Mouse (Mus musculus) cerebral cortex, adult 2 months (tissue): ENCODE results near the gene Rftn1.

Experiments used
- WGBS: fragments of 180-500 bp; shearing (Covaris S2); methylation state at CpG from one replicate; pipeline ENCODE4 v1.1.7; 2018; 5-methylcytosine and 5-hydroxymethylcytosine counted together

The Rftn1 gene

DNA sequence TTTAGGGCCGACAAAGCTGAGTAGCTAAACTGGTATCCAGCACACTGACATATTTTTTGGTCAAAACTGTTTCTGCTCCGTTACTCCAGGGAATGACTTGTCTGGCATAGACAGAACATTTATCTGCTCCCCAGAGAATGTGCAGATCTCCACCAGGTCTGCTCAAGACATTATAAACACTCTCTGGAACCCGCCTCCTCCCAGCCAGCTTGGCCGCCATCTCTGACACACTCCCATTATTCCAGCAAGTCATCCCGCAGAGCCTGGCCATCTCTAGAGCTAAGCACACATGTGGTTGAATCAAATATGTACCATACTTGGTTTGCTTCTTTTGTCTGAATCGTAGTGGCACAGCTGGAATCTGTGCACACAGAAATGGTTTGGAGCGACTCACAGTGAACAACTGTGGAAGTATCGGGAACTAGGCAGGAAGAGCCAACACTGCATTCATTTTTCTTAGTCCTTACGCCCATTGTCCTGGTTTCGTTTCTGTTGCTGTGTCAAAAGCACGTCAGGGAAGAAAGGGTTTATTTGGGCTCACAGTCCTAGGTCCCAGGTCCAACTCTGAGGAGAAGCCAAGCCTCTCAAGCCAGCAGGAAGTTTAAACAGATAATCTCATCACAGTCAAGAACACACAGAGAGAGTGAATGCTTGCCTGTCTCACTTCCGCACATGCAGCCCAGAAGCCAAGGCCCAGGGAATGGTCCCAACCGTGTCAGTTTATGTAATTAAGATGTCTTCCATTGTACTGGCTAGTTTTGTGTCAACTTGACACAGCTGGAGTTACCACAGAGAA, 126.4 kb downstream of the Rftn1 start:
- WGBS = 71% methylated on average over 13 of the region's 13 CpGs

DNA sequence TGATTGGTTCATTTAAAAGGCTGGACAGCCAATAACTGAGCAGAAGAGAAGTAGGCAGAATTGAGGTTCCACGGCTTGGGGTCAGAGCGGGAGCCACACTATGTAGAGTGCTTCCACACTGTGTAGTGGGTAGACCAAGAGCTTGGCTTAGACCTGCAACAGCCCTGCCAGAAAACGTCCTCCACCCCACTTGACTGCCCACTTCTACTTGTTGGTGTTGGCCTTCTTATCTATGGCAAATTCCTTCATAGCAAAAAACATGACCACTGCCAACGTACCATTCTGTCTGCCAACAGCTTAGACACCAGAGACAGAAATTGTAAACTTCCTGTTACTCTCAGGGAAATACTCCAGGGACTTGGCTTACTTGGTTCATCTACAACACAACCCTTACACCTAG, 127.8 kb downstream of the Rftn1 start:
- WGBS = 76% methylated on average over 4 of the region's 4 CpGs

DNA sequence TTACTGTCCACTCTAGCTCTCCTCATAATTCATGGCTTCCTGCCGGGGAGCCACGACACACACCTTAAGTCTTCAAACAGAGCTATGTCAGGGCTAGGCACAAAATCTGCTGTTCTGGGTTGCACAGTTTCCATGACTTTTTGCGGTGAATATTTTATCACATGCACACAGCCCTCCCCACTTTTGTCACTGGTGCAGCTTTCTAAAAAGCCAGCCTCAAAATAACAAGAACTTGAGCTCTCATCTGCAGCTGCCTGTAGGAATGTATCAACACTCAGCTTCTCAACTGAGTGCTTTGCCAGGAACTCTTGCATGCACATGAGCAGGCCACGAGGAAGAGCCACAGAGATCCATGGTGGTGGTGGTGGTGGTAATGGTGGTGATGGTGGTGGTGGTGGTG, 129.0 kb downstream of the Rftn1 start:
- WGBS = 71% methylated on average over 4 of the region's 4 CpGs

DNA sequence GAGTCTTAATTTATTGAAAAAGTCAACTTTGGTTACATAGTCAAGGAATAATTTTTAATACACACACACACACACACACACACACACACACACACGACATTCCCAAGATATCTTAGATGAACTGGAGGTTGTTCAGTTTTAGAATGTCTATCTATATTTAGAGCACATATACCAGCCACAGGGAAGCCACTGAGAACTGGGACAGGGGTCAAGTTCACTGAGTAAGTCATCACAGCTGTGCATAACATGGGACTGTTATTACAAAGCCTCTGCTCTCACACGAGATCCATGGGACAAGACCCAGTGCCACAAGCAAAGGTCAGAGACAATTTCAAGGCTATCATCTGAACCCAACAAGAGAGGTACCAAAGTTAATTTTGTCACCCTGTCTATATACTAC, 130.3 kb downstream of the Rftn1 start:
- WGBS = 68% methylated on average over 2 of the region's 2 CpGs

DNA sequence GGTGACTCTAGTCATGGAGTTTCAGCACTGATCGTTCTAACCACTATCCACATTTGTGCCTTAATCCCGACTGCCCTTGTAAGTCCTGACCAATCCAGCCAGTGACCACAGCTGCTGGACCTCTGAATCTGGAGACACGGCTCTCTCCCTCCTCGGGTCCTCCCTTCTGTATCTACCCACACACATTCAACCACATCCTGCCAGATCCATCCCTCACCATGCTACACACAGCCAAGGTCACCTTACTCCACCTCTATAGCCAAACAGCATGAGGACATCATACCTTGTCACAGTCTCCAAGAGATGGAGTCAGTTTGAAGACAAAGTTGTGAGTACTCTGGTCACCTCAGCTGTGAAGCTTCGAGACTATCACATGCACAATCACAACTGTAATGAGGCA, 131.1 kb downstream of the Rftn1 start:
- 91% methylated on average over 5 of the region's 5 CpGs for WGBS

DNA sequence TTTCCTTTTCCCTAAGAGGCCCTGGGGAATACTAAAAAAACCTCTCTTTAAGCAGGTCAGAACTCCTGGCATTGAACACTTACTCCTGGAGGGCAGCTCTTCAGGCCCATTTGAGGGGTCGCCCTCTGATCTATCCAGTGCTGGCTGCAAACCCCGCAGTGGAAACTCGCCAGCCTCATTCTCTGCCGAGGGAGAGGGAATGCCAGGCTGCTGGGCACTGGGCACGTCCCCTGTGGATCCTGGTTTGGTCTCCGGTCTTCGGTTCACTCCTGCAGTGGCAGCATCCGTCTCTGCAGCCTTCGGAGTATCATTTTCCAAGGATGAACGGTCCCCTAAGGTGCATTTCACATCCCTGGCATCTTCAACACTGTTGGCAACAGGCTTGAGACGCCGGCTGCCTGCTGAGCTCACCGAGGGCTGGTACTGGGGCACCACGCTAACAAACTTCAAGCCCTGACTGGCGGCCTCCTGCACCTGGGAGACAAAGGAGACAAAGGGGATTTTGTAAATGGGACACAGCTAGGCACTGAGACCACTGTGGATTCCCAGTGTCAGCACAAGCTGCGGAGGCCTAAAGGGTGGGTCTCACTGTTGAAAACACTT, 135.2 kb downstream of the Rftn1 start:
- 64% methylated on average over 16 of the region's 16 CpGs for WGBS

DNA sequence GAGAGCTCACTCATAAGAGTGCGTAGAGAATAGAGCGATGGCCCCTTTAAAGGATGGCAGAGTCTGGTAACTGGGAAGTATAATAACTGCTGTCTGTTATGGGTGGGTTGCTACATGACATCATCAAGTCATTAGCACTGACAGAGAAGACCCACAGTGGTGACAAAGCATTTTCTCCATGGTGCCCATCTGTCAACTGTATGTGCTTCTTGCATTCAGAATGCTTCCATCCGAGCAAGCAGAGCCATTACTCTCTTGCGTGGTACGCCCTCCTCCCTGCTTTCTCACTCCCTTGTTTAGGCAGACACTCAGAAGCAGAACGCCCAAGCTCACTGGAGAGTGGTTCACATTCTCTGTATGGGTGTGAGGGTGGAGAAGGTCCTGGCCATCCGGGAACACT, 135.9 kb downstream of the Rftn1 start:
- WGBS = 60% methylated on average over 7 of the region's 7 CpGs

DNA sequence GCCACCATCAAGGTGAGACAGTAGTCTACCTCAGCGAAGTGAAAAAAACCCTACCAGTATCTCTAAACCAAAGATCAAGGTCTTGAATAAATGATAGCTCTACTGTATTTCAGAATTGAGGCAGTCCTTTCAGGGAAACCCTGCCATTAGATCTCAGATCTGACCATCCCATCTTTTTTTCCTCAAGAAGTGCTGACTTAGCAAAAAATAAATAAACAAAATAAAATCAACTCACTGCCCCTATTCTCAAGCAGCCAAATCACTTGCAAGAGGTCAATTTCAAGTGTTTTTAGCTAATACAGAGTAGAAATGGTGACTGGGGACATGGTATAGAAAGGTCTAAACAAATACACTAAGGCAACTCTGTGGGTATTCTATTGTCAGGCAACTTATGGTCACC, 136.5 kb downstream of the Rftn1 start:
- 100% methylated on average over 1 of the region's 1 CpGs for WGBS

DNA sequence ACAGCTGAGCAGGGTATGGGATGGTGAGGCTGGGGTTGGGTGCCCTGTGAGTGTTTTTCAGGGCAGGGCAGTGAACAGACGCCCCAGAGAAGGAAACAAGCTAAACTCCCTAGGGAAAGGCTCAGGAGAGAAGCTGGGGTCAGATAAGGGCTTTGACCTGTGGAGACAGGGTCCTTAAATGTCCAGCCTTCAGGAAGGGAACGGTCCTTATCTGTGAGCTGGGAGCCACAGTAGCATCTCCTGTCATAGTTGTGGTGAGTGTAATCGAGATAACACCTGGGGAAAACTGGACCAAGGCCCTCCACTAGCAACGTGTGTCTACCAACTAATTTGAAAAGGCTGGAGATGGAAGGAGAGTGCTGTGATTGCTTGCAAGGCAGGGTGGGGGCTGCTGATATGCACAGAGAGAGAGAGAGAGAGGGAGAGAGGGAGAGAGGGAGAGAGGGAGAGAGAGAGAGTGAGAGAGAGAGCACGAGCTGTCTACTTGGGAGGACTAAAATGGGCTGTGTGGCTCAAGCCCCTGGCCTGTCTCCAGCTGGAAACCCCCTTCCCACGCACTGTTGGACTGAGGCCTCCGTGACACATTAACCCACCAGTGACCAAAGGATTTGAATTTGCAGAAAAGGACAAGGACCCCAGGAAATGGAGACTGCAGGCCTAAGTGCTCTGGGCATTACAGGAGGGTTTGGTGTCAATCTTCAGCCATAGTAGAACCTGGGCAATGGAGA, 137.6 kb downstream of the Rftn1 start:
- WGBS = 66% methylated on average over 7 of the region's 7 CpGs

DNA sequence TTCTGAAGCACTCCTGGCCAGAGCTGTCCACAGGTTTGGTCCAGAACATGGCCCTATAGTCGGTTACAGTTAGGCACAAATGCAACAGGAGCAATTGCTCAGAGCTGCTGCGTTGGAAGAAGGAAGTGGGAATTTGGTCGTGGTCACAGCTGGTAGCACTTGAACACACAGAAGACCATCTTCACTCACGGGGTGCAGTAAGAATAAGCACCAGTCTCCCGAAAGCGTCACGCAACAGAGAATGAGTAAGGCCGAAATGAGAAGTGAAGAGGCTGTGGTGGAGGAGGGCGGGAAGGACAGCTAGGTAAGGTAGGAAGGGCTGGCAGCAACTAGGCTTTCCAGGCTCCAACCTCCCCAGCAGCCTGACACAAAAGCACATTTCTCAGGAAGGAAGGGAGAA, 140.0 kb downstream of the Rftn1 start:
- WGBS = 83% methylated on average over 9 of the region's 9 CpGs

DNA sequence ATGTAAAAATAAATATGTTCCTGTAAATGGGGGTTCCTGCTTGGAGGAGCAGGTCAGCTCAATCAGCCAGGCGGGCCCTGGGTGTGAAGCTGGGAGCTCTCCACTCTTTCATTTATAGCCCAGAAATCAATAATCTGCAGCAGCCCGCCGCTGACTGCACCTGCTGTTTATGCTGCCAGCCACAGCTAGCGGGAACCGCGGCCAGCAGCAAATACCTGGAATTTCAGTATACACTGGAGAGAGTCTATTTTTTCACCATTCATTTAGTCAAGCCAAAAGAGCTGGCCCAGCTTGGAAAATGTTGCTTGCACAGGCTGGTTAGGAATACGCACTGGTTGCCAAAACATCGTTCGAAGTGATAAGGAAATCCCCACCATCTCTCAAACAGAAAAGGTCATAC, 142.3 kb downstream of the Rftn1 start:
- 74% methylated on average over 9 of the region's 9 CpGs for WGBS

DNA sequence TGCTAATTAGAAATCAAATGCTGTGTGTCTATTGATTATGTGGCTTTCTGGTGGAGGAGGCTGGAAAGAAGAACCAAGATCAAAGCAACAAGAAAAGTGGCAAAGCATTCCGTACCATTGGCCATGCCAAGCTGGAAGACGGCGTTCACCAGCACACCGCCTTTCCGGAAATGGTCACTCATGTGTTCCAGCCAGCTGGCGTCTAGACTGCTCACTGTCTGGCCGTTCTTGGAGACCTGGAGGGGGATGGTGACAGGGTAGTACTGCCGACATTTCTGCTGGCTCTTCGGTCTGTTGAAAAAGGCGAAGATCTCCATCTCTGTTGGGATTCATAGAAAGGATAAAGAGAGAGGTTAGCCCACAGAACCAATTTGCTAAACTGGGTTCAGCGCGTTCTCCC, 143.3 kb downstream of the Rftn1 start:
- 93% methylated on average over 12 of the region's 12 CpGs for WGBS

DNA sequence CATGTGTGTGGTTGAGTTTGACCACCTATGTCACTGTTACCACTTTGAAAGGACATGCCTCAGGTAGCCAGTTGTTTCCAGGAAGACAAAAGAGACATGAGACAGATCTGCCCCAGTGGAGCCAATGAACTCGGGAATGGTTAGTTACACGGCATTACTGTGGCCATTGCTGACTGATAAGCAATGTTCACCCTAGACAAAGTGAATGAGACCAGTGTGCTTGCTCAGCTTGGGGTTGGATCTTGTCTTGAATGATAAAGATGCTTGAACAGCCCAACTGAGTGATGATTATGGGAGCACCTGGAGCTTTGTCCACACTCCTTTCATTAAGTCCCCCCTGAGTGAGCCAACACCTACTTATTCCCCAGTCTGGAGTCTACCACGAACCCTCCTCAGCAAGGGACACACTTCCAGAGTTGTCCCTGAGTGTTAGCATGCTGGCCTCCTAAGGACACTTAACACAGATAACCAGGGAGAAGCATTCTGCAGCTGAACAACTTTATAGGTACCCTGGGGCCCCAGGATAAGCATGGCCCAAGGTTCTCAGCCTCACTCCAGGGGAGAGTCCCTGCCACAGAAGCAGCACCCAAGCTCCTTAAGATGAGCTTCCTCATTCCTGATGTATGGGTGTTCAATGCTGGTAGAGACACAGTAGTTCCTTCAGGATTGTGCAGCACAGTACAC, 149.6 kb downstream of the Rftn1 start:
- 96% methylated on average over 3 of the region's 3 CpGs for WGBS

DNA sequence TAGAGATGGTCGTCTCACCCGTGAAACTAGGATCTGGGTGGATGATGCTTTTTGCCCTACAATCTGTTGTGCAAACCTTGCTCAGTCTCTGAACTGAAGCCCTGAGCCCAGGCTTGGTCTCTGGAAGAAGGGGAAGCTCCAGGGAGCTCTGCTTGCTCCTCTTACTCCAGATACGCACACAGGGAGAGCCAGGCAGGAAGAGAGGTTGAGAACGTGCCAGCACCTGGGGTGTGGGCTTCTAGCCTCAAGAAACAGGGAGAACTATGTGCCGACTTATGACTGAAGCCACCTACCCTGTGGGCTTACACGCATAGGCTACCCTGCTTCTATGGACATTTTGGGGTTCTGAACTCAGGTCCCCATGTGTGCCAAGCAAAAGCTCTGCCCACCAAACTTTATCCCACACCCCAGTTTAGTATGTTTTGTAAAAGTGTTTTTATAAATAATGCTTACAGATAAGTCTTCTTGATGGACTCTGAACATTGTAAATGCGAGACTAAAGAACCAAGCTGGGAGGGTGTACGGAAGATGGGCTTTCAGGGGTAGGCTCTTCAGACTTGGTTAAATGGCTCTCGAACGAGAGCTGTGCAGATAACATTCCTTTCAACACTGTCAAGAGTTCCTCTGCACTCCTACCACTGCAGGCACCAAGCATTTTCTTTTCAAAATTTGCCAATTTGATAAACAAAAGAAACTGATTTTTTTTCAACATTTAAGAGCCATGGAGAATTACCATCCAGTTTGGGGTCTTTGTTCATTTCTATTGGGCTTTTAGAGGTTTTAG, 152.4 kb downstream of the Rftn1 start:
- WGBS = 89% methylated on average over 10 of the region's 10 CpGs

DNA sequence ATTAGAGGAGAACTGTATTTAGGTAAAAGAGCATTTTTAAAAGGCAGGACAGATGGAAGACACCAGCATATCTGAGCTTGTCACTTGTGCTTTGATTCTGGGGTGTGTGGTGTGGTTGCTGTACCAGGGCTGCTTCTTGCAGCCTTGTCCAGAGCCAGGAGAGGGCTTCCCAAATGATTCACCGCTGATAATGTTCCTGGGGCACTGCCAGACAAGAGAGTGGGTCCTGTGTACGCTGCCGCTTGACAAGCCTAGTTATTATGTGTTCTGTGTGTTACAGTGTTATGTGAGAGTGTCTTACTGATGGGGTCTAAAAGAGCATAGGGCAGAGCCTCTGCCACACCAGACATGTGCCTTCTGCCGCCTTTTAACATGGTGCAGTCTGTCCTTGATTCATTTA, 153.1 kb downstream of the Rftn1 start:
- 75% methylated on average over 4 of the region's 4 CpGs for WGBS

DNA sequence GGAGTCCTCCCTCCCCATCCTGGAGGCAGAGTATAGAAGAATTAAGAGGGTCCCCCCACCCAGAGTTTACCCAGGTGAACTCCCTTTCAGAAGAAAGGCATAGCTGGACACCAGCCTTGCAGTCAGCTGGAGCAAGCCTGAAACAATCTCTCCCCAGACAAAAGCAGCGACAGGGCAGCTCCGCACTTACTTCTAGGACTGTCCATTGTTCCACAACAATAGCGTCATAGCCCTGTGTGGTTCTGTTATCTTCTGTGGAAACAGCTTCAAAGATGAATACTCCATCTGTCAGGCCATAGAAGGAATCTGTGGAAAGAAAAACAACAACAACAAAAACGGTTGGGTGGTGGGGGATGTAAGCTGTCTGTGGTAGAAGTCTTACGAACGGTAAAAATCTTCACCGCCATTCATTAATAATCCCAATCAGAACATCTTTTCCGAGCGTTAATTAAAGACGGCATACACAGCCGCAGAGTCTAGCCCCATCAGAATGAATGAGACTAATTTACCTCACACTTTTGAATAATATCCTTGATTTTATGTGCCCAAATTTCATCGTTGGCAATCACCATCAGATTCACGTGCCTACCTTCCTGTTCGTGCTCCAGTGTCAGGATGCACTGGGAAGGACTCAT, 153.6 kb downstream of the Rftn1 start:
- 75% methylated on average over 14 of the region's 14 CpGs for WGBS

DNA sequence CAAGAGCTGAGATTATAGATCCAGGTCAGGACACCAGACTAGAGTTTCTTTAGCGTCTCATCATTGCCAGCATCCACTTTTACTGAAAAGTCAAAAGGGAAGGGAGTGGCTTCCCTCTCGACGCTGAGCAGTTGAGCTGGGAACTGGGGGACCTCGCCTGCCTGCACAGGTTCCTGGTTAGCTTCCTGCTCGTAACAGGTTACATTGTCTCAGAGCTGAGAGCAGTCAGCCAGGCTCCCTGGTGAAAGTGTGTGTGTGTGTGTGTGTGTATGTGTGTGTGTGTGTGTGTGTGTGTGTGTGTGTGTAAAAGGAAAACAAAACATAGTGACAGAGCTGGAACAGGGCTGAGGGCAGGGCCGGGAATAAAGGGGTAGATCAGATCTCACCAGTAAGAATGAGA, 156.8 kb downstream of the Rftn1 start:
- WGBS = 77% methylated on average over 6 of the region's 6 CpGs

DNA sequence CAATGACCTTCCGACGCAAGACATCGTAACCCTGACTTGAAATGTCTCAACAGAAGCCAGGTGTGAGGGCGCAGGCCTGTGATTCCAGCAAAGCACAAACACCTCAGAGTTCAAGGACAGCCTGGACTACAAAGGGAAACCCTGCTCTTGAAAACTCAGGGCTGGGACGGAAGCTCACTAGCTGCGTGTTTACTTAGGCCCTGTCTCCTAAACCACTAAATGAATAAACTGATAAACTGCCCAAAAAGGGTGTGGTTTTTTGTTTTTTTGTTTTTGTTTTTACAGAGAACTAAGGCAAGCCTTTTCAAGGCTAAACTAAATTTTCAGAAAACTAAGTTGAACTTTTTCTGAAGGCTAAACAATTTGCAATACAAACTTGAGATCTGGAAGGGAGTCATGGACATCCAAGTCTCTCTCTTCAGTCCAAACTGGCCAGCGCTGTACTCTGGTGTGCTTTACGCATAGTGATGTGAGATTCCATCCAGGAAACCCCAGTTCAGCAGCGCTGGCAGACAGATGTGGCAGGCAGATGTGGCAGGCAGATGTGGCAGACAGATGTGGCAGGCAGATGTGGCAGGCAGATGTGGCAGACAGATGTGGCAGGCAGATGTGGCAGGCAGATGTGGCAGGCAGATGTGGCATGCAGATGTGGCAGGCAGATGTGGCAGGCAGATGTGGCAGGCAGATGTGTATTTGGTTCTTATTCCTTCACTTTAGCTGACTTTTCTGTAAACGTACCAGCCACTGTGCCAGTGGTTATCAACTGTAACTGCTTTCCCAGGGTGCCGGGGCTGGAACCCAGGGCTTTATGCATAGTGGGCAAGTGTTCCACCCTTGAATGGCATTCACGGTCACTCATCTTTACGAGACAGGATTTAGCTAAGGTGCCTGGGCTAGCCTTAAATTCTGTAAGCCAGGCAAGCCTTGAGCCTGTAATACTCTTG, 158.7 kb downstream of the Rftn1 start:
- 91% methylated on average over 13 of the region's 13 CpGs for WGBS

DNA sequence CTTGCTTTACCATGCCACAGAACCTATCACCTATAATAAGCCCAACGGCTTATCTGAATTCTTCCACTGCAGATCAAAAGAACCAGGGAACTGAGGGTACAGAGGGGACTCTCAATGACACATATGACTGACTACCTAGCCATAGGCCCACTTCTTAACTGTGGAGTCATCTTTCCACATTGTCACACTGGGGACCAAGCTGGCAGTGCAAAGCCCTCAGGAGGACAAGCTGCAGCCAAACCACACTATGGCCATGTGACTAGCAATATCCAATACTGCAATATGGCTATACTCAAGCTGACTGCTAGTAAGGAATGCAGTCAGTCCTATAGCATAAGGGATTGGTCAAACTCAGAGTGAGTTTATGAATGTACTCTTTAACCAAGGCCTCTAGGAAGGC, 164.8 kb downstream of the Rftn1 start:
- 93% methylated on average over 1 of the region's 1 CpGs for WGBS

DNA sequence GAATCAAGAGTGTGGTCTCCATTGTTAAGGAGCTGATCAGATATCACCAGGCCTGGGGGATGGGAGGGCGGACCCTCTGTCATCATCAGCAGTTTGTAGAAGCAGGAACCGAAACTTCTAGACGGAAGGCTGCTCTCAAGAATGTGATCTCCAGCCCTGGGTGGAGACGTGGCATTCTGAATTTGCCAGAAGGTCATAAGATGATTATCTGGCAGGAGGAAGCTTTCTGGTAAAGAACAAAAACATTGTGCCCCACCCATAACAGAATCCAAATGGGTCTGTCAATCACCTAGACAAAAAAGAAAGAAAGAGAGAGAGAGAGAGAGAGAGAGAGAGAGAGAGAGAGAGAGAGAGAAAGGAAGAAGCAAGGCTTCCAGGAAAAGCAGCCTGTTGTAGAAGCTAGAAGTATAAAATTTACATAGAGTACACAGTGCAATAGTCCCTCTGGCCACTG, 165.3 kb downstream of the Rftn1 start:
- 81% methylated on average over 4 of the region's 4 CpGs for whole genome bisulfite sequencing
